Mouse (Mus musculus) forebrain, embryonic 10.5 days (tissue): ENCODE data around the gene Pld2. TPM values are rescaled to one million over a fixed set of nuclear protein-coding genes. Genes with fewer than 3 reads are reported as not detected.
"Not testable (repeated sequence)": the region's sequence is repeated elsewhere in the genome, so short reads cannot be mapped to it uniquely, and the experiment has no call there.

ENCODE experiments used
- DNase-seq: peaks from one replicate; pipeline ENCODE4 v3.0.0-alpha.2; 2017; ENCODE audit warnings: low spot score; ENCODE audit errors: extremely low spot score
- H3K27ac ChIP-seq: fragments of 300-500 bp; sonication (generic); 2 replicates; pipeline ENCODE4 v1.5.1; 2016; ENCODE audit warnings: mild to moderate bottlenecking
- H3K27me3 ChIP-seq: fragments of 300-500 bp; sonication (generic); 2 replicates; pipeline ENCODE4 v1.6.1; 2016; ENCODE audit warnings: mild to moderate bottlenecking; ENCODE audit not compliant: poor library complexity, severe bottlenecking
- H3K36me3 ChIP-seq: fragments of 300-500 bp; sonication (generic); replicated peaks from 2 replicates; pipeline ENCODE4 v1.6.1; 2016; ENCODE audit warnings: mild to moderate bottlenecking, moderate library complexity
- H3K4me1 ChIP-seq: fragments of 300-500 bp; sonication (generic); 2 replicates; pipeline ENCODE4 v1.6.1; 2016
- H3K4me3 ChIP-seq: fragments of 300-500 bp; sonication (generic); 2 replicates; pipeline ENCODE4 v1.5.1; 2016; ENCODE audit warnings: mild to moderate bottlenecking, moderate library complexity
- H3K9me3 ChIP-seq: fragments of 300-500 bp; sonication (generic); 2 replicates; pipeline ENCODE4 v1.6.1; 2016; ENCODE audit warnings: mild to moderate bottlenecking, moderate library complexity
- WGBS: fragments of 180-500 bp; shearing (Covaris S2); methylation state at CpG from one replicate; pipeline ENCODE4 v1.1.7; 2016; 5-methylcytosine and 5-hydroxymethylcytosine counted together
- polyA plus RNA-seq: library from polyadenylated mRNA; unstranded; fragments of >200 nt; fragmentation: Nextera tagmentation; extraction: Ambion mirVana; gene quantifications from 2 replicates; pipeline ENCODE4 v1.2.1, GENCODE M21; 2016

The Pld2 gene
- polyA plus RNA-seq, 1 experiment from 2014 or later = 2.7 TPM

DNA sequence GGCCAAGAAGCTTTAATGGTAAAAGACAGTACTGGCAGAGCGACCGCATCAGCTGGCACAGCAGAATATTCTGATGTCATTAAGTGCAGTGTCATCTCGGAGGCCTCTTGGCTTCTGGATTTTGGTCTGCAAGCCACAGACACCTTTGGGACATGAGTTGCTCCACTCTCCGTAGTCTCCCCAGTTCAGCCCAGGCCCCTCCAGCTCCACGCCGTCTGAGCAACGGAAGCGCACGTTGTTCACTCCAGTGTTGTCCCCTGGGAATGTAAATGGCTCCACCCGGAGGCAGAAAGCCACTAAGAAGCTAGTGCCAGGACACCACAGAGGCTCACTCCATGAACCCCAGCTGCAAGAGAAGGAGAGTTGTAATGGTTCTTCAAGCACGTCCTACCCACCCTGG, 26.3 kb upstream of the Pld2 start:
- no peak overlapping the region for H3K4me3 ChIP-seq
- 64% methylated on average over 11 of the region's 11 CpGs for WGBS
- no peak for DNase-seq
- no peaks in the 10 kb centered on the region for H3K36me3 ChIP-seq
- no peaks in the 10 kb centered on the region for H3K9me3 ChIP-seq
- 0 out of 2 replicates have a peak overlapping the region, but pooled peaks have one; percentile 20 for H3K27ac ChIP-seq
- peaks cover 22% of the 10 kb centered on the region; the same call in 1 of the 2 replicates for H3K27me3 ChIP-seq
- H3K4me1 ChIP-seq = peaks cover 21% of the 10 kb centered on the region

DNA sequence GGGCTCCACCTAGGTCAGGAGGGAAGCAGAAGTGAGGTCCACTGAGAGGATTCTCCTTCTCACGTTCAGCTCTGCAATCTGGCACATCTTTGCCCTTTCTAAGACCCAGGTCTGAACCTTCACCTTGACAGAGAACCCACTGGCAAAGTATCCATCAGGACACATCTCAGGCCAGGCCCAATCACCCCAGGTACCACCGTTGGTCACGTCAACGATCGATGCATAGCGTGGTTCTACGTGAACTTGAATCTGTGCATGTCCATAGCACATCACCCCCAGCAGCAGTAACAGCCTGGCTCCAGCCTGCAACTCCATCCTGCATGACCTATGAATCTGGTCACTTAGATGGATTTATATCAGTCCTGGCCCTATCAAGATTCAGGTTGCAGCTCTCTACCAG, 25.6 kb upstream of the Pld2 start, which contains the start of gene Vmo1:
Gene Vmo1, minus strand, starts transcription at position 329 of the 400 bp plus-strand sequence.
- Histone ChIP-seq H3K27ac (0 out of 2 replicates have a peak within 1 kb of the TSS, but pooled peaks have one; percentile 20), H3K4me3 (no peak within 1 kb of the TSS), H3K36me3 (no peaks in the 10 kb centered on the region), H3K9me3 (no peaks in the 10 kb centered on the region), H3K27me3 (peaks cover 22% of the 10 kb centered on the region), H3K4me1 (peaks cover 25% of the 10 kb centered on the region)
- 92% methylated on average over 7 of the region's 7 CpGs for WGBS
- DNase-seq = no peak

DNA sequence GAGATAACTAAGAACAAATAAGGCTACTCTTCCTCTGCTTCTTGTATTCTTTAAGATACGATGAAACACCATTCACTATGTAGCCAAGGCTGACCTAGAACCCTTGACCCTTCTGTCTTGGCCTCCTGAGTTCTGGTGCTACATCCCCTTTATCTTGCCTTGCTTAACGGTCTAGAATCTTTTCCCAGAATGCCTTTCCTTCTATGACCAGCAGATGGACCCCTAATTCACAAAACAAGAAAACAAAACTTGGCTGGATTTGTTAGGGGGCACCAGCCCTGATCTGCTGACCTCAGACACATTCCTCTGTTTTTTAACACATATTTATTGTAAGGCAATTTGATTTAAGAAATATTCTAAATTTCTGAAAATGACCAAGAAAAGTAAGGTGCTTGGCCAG, 23.5 kb upstream of the Pld2 start:
- Histone ChIP-seq H3K27ac (no peak overlapping the region), H3K36me3 (no peaks in the 10 kb centered on the region), H3K4me1 (peaks cover 27% of the 10 kb centered on the region), H3K27me3 (peaks cover 23% of the 10 kb centered on the region), H3K9me3 (no peaks in the 10 kb centered on the region), H3K4me3 (no peak overlapping the region)
- WGBS = 32% methylated on average over 2 of the region's 2 CpGs
- DNase-seq = no peak

DNA sequence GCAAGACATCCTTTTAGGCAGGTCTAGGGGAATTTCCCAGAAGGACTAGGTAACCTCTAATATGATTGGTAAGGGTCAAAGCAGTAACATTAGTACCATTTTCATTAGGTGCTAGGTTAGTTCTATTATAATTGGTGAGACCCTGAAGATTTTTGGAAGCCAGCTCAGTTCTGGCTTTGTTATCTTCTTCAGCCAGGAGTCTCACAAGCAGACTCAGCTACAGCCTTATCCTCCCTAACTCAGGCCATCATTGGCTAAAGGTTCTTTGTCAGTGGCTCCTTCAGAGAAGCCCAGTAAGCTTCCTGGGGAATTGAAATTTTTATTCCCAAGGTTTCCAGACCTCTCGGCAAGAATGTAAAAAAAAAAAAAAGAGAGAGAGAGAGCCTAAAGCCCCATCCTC, 21.4 kb upstream of the Pld2 start:
- Histone ChIP-seq H3K27me3 (peaks cover 23% of the 10 kb centered on the region), H3K4me1 (peaks cover 21% of the 10 kb centered on the region), H3K27ac (no peak overlapping the region), H3K4me3 (no peak overlapping the region), H3K36me3 (no peaks in the 10 kb centered on the region), H3K9me3 (no peaks in the 10 kb centered on the region)
- 67% methylated on average over 1 of the region's 1 CpGs for WGBS
- DNase-seq = no peak

DNA sequence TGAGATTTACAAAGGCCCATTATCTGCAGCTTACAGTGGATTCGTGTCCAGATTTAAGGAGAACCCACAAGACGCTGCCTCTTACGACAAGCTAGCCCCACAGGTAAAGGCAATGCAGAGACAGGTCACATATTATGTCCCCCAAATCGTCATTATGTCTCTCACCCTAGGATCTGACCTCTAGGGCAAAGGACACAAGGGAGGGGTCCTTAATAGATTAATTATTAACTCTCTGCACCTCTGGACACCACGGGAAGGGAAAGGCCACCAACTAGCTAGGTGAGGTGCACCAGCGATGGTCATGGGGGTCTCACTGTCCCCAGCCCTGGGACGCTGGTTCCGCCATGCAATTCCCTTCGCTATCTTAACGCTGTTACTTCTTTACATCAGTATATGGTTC, 20.9 kb upstream of the Pld2 start, which contains the start of gene Gltpd2:
Gene Gltpd2, plus strand, starts transcription at position 274 of the 400 bp plus-strand sequence.
- Histone ChIP-seq H3K4me3 (peak within 1 kb of the TSS; percentile 42), H3K9me3 (no peaks in the 10 kb centered on the region), H3K27me3 (peaks cover 23% of the 10 kb centered on the region), H3K27ac (peak within 1 kb of the TSS; percentile 82), H3K36me3 (no peaks in the 10 kb centered on the region), H3K4me1 (peaks cover 18% of the 10 kb centered on the region)
- no peak for DNase-seq
- WGBS = 82% methylated on average over 10 of the region's 10 CpGs

DNA sequence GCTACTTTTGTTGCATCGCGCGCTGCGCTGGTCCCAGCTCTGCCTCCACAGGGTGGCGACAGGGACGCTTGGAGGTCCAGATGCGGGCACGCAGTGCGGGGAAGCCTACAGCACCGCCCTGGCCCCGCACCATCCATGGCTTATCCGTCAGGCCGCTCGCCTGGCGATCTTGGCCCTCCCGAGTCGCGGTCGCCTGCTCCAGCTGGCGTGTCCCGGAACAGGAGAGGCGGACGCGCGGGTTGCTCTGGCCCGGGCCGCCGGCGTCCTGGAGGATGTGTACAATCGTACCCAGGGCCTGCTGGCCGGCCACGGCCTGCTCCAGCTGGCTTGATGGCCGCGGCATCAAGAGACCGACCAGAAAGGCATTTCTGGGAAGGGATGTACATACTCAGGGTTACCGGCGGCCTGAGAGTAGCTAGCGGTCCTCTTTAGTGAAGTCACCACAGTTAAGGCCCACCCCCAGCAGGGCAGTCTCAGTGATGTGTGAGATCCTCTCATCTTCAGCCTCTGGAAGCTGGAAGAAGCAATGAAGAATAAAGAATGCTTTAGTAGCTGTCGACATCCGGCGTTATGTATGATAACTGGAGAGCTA, 19.6 kb upstream of the Pld2 start:
- peak overlapping the region; percentile 82 for H3K27ac ChIP-seq
- H3K4me1 ChIP-seq = peaks cover 22% of the 10 kb centered on the region
- no peaks in the 10 kb centered on the region for H3K9me3 ChIP-seq
- WGBS = 14% methylated on average over 41 of the region's 41 CpGs
- peak overlapping the region; percentile 42 for H3K4me3 ChIP-seq
- peak; percentile 47 for DNase-seq
- H3K27me3 ChIP-seq = peaks cover 23% of the 10 kb centered on the region
- no peaks in the 10 kb centered on the region for H3K36me3 ChIP-seq

DNA sequence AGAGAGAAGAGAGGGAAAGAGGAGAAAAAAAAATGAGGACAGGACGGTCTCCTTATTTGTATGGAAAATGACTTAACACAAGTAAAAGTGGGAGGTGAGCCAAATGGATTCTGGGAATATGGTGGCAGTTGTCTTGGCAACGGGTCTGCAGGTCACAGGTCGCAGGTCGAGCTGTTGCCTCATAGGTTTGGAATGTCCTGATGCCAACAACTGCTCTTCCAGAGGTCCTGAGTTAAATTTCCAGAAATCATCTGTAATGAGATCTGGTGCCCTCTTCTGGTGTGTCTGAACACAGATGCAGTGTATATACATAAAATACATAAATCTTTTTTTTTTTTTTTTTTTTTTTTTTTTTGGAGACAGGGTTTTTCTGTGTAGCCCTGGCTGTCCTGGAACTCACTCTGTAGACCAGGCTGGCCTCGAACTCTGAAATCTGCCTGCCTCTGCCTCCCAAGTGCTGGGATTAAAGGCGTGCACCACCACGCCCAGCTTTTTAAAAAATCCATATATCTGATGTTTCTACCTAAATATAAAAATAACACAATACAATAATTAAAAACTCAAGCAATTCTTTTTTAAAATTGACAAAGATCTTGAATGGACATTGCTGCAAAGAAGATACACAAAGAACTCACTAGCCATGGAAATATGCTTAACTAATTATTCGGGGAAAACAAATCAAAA, 16.4 kb upstream of the Pld2 start:
- 89% methylated on average over 8 of the region's 8 CpGs for WGBS
- H3K27me3 ChIP-seq = peaks cover 23% of the 10 kb centered on the region
- peaks cover 33% of the 10 kb centered on the region for H3K4me1 ChIP-seq
- H3K36me3 ChIP-seq = peaks cover 27% of the 10 kb centered on the region
- H3K9me3 ChIP-seq, DNase-seq, H3K4me3 ChIP-seq, H3K27ac ChIP-seq: not testable (repeated sequence)

DNA sequence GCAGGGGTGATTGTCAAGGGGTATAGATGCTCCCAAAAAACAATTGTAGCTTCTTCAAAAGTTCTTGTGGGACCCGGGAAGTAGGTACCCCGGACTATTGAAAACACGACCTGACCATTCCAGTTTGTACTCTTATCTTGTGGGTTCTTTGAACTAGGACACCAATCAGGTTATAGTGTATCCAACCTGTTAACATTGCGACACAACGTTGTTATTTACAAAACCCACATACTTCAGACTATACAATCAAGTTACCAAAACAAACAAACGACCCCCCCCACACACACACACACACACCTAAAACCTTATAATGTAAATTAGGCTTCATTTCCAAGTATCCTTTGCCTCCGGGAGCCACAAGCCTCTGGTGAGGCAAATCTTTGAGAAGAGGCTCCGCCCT, 15.1 kb upstream of the Pld2 start:
- DNase-seq = no peak
- peaks cover 25% of the 10 kb centered on the region for H3K4me1 ChIP-seq
- peak overlapping the region; percentile 54 for H3K27ac ChIP-seq
- peaks cover 12% of the 10 kb centered on the region for H3K27me3 ChIP-seq
- H3K9me3 ChIP-seq = no peaks in the 10 kb centered on the region
- peak overlapping the region; percentile 81 for H3K4me3 ChIP-seq
- WGBS = 7% methylated on average over 8 of the region's 8 CpGs
- peaks cover 39% of the 10 kb centered on the region for H3K36me3 ChIP-seq

DNA sequence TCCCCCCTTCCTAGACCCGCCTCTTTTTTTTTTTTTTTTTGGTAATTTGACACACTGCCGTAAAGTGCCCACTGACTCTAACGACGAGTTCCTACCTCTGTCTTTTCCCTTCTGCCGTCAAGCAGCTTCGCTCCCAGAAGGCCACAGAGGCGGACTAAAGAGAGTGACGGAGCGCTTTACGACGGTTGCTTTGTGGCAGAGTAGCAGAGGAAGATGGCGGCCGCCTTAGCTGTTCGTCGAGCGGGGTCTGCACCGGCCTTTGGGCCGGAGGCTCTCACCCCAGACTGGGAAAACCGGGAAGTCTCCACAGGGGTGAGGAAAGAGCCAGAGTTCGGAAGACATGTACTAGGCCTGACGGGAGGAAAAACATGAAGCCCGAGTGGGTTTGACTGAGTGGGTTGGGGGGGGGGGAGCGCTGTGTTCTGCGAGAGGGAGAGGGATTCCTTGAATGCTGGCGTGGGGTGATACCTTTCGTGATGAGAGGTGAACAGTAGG, 14.6 kb upstream of the Pld2 start, which contains the start of gene Psmb6:
Gene Psmb6, plus strand, starts transcription at position 184 of the 495 bp plus-strand sequence.
- peak; percentile 93 for DNase-seq
- Histone ChIP-seq H3K27ac (peak within 1 kb of the TSS; percentile 91), H3K4me1 (peaks cover 20% of the 10 kb centered on the region), H3K9me3 (no peaks in the 10 kb centered on the region), H3K27me3 (peaks cover 8% of the 10 kb centered on the region), H3K4me3 (peak within 1 kb of the TSS; percentile 81), H3K36me3 (peaks cover 40% of the 10 kb centered on the region)
- WGBS = under 1% methylated on average over 26 of the region's 26 CpGs

DNA sequence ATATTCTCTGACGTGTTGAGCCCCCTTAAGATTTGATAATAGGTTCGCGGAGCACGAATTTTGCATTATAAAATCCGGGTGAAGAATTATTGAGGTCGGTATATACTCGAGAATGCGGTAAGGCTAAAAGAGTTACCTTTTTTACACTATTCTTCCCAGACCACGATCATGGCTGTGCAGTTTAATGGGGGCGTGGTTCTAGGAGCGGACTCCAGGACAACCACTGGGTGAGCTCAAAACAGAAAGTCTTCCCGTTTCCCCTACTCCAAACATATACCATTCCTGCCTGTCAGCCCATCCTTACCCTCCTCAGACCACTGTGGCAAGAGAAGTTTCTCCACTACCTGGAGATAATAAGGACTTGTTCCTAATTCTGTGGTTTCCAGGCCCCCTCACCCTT, 14.1 kb upstream of the Pld2 start:
- H3K27me3 ChIP-seq = peaks cover 3% of the 10 kb centered on the region
- peak overlapping the region; percentile 81 for H3K4me3 ChIP-seq
- peak overlapping the region; percentile 91 for H3K27ac ChIP-seq
- no peak for DNase-seq
- H3K36me3 ChIP-seq = peaks cover 40% of the 10 kb centered on the region
- H3K4me1 ChIP-seq = peaks cover 15% of the 10 kb centered on the region
- H3K9me3 ChIP-seq = no peaks in the 10 kb centered on the region
- WGBS = 3% methylated on average over 12 of the region's 12 CpGs

DNA sequence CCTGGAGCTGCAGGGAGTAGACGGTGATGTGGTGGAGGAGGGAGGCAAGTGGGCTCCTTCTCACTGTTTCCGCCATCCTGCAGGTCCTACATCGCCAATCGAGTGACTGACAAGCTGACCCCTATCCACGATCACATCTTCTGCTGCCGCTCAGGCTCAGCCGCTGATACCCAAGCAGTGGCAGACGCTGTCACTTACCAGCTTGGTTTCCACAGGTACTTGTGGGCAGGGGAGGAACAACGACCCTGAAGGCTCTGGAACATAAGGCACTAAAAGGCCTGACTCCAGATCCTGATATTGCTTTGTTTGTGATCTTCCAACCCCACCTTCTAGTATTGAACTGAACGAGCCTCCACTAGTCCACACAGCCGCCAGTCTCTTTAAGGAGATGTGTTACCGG, 13.7 kb upstream of the Pld2 start:
- 93% methylated on average over 12 of the region's 12 CpGs for WGBS
- Histone ChIP-seq H3K36me3 (peaks cover 40% of the 10 kb centered on the region), H3K27ac (peak overlapping the region; percentile 91; the same call in 1 of the 2 replicates), H3K27me3 (no peaks in the 10 kb centered on the region), H3K9me3 (no peaks in the 10 kb centered on the region), H3K4me3 (peak overlapping the region; percentile 81), H3K4me1 (peaks cover 15% of the 10 kb centered on the region)
- DNase-seq = no peak

DNA sequence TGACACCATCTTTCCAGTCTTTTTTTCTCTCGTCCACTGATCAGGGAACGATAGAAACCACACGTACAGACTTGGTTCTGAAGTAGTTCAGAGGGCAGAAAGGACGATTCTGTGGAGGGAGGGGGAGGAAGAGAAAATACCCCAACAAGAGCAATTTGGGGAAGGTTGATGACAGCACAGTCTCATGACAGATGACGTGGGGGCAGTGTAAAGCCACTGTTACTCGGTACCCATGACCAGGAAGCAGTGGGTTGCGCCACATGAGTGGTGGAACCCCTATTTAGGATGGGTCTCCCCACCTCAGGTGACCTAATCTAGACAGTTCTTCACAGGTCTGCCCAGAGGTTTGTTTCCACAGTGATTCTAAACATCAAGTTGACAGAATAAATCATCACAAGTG, 11.3 kb upstream of the Pld2 start:
- WGBS = 92% methylated on average over 7 of the region's 7 CpGs
- Histone ChIP-seq H3K27ac (no peak overlapping the region), H3K36me3 (peaks cover 40% of the 10 kb centered on the region), H3K4me3 (no peak overlapping the region), H3K4me1 (peaks cover 15% of the 10 kb centered on the region), H3K9me3 (no peaks in the 10 kb centered on the region), H3K27me3 (no peaks in the 10 kb centered on the region)
- DNase-seq = no peak

DNA sequence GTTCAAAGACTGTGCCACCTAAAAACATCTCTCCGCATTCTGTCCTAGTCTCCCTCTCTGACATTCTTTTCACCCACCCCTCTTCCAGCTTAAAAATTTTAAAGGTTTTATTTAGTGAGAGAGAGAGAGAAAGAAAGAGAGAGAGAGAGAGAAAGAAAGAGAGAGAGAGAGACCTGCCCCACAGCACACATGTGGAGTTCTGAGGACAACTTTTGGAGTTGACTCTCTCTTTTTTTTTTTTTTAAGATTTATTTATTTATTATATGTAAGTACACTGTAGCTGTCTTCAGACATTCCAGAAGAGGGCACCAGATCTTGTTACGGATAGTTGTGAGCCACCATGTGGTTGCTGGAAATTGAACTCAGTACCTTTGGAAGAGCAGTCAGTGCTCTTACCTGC, 8.8 kb upstream of the Pld2 start:
- not testable (repeated sequence) for H3K27ac ChIP-seq, H3K27me3 ChIP-seq, H3K9me3 ChIP-seq, H3K4me1 ChIP-seq, DNase-seq, H3K4me3 ChIP-seq
- WGBS = 79% methylated on average over 2 of the region's 2 CpGs
- H3K36me3 ChIP-seq = peaks cover 37% of the 10 kb centered on the region
